Mouse (Mus musculus): Measurements from ENCODE around the gene Gm28043. TPM values are rescaled to one million over a fixed set of nuclear protein-coding genes. Genes with fewer than 3 reads are reported as not detected.

The Gm28043 gene
- 8.6 and 10.2 TPM in 2 replicates for total RNA-seq (2012; rRNA removed)

- Histone ChIP-seq H3K27ac (ENCODE audit: insufficient read depth, low read depth, low read length, poor library complexity, severe bottlenecking) (peak within 1 kb of the TSS; percentile 57), H3K9ac (ENCODE audit: insufficient read depth, low read depth, low read length, poor library complexity, severe bottlenecking) (peak within 1 kb of the TSS; percentile 95), H3K4me1 (ENCODE audit: control insufficient read depth in 2 of 2, insufficient read depth in 2 of 2, low read length in 2 of 2, poor library complexity in 1 of 2) (peaks cover 3 to 17% of the 10 kb centered on the region in 2 experiments; a peak in 3 of 4 replicates), H3K9me3 (ENCODE audit: control insufficient read depth, insufficient read depth, low read depth, low read length) (no peaks in the 10 kb centered on the region), H3K36me3 (ENCODE audit: control insufficient read depth, insufficient read depth, low read length, poor library complexity, severe bottlenecking) (no peaks in the 10 kb centered on the region; the same call in 1 of the 2 replicates), H3K4me3 (ENCODE audit: insufficient read depth in 1 of 2, low read depth in 1 of 2, low read length in 2 of 2, poor library complexity in 1 of 2, severe bottlenecking in 1 of 2) (peak within 1 kb of the TSS; percentile 78 to 88)
- in situ Hi-C loops (cut with MboI; ENCODE audit: low sequenced_read_pairs in 2 of 2, unreplicated experiment in 2 of 2) = no loop called here
- peak; percentile 89 for DNase-seq (ENCODE audit: low read depth, low spot score)
- no peak for TF ChIP-seq ZNF384 (IDR thresholded peaks at IDR 0.05; ENCODE audit: low read depth, low read length)
- no peak for TF ChIP-seq MAFK (IDR thresholded peaks at IDR 0.05; ENCODE audit: insufficient read depth, low read depth, low read length)
- no peak for TF ChIP-seq ZC3H11A (IDR thresholded peaks at IDR 0.05; ENCODE audit: borderline replicate concordance, low read depth, low read length)
- no peak for TF ChIP-seq HCFC1 (IDR thresholded peaks at IDR 0.05; ENCODE audit: borderline replicate concordance, insufficient read depth, low read length)
- TF ChIP-seq CHD2 (IDR thresholded peaks at IDR 0.05; ENCODE audit: low read depth, low read length) = no peak
Measured at GRCm38 (mm10) chr17:29614115-29615023, at the start of gene Gm28043, which contains the start of gene Rnf8. Gene Gm28043, plus strand, starts transcription at chr17:29614876. Gene Rnf8, plus strand, starts transcription at chr17:29614790.

GRCm38 (mm10) chr17:29565521-29565920, 49.2 kb upstream of the Gm28043 start:
- in situ Hi-C loops (cut with MboI; ENCODE audit: low sequenced_read_pairs in 2 of 2, unreplicated experiment in 2 of 2) = no loop called here
- H3K4me3 ChIP-seq (ENCODE audit: insufficient read depth in 1 of 2, low read depth in 1 of 2, low read length in 2 of 2, poor library complexity in 1 of 2, severe bottlenecking in 1 of 2) = no peak overlapping the region
- TF ChIP-seq ZNF384 (IDR thresholded peaks at IDR 0.05; ENCODE audit: low read depth, low read length) = no peak
- no peak for TF ChIP-seq HCFC1 (IDR thresholded peaks at IDR 0.05; ENCODE audit: borderline replicate concordance, insufficient read depth, low read length)
- no peak for TF ChIP-seq MAFK (IDR thresholded peaks at IDR 0.05; ENCODE audit: insufficient read depth, low read depth, low read length)
- TF ChIP-seq ZC3H11A (IDR thresholded peaks at IDR 0.05; ENCODE audit: borderline replicate concordance, low read depth, low read length) = no peak
- TF ChIP-seq CHD2 (IDR thresholded peaks at IDR 0.05; ENCODE audit: low read depth, low read length) = no peak
- H3K36me3 ChIP-seq (ENCODE audit: control insufficient read depth, insufficient read depth, low read length, poor library complexity, severe bottlenecking) = peaks cover 10% of the 10 kb centered on the region; the same call in 1 of the 2 replicates
- H3K9ac ChIP-seq (ENCODE audit: insufficient read depth, low read depth, low read length, poor library complexity, severe bottlenecking) = no peak overlapping the region
- peaks cover 0 to 5% of the 10 kb centered on the region in 2 experiments; a peak in 1 of 4 replicates for H3K4me1 ChIP-seq (ENCODE audit: control insufficient read depth in 2 of 2, insufficient read depth in 2 of 2, low read length in 2 of 2, poor library complexity in 1 of 2)
- no peak for DNase-seq (ENCODE audit: low read depth, low spot score)
- no peaks in the 10 kb centered on the region for H3K9me3 ChIP-seq (ENCODE audit: control insufficient read depth, insufficient read depth, low read depth, low read length)
- H3K27ac ChIP-seq (ENCODE audit: insufficient read depth, low read depth, low read length, poor library complexity, severe bottlenecking) = no peak overlapping the region

- TF ChIP-seq ZNF384 (IDR thresholded peaks at IDR 0.05; ENCODE audit: low read depth, low read length) (no peak), ZC3H11A (IDR thresholded peaks at IDR 0.05; ENCODE audit: borderline replicate concordance, low read depth, low read length) (no peak), CHD2 (IDR thresholded peaks at IDR 0.05; ENCODE audit: low read depth, low read length) (no peak), HCFC1 (IDR thresholded peaks at IDR 0.05; ENCODE audit: borderline replicate concordance, insufficient read depth, low read length) (no peak), MAFK (IDR thresholded peaks at IDR 0.05; ENCODE audit: insufficient read depth, low read depth, low read length) (no peak)
- Histone ChIP-seq H3K9me3 (ENCODE audit: control insufficient read depth, insufficient read depth, low read depth, low read length) (no peaks in the 10 kb centered on the region), H3K4me1 (ENCODE audit: control insufficient read depth in 2 of 2, insufficient read depth in 2 of 2, low read length in 2 of 2, poor library complexity in 1 of 2) (peaks cover 0 to 3% of the 10 kb centered on the region in 2 experiments; a peak in 1 of 4 replicates), H3K36me3 (ENCODE audit: control insufficient read depth, insufficient read depth, low read length, poor library complexity, severe bottlenecking) (peaks cover 20% of the 10 kb centered on the region; the same call in 1 of the 2 replicates), H3K27ac (ENCODE audit: insufficient read depth, low read depth, low read length, poor library complexity, severe bottlenecking) (no peak overlapping the region), H3K4me3 (ENCODE audit: insufficient read depth in 1 of 2, low read depth in 1 of 2, low read length in 2 of 2, poor library complexity in 1 of 2, severe bottlenecking in 1 of 2) (no peak overlapping the region), H3K9ac (ENCODE audit: insufficient read depth, low read depth, low read length, poor library complexity, severe bottlenecking) (no peak overlapping the region)
- no peak for DNase-seq (ENCODE audit: low read depth, low spot score)
- in situ Hi-C loops (cut with MboI; ENCODE audit: low sequenced_read_pairs in 2 of 2, unreplicated experiment in 2 of 2) = no loop called here
Measured at GRCm38 (mm10) chr17:29568435-29568834, 46.2 kb upstream of the Gm28043 start.

- peaks cover 20% of the 10 kb centered on the region; the same call in 1 of the 2 replicates for H3K36me3 ChIP-seq (ENCODE audit: control insufficient read depth, insufficient read depth, low read length, poor library complexity, severe bottlenecking)
- peaks cover 0 to 3% of the 10 kb centered on the region in 2 experiments; a peak in 1 of 4 replicates for H3K4me1 ChIP-seq (ENCODE audit: control insufficient read depth in 2 of 2, insufficient read depth in 2 of 2, low read length in 2 of 2, poor library complexity in 1 of 2)
- in situ Hi-C loops (cut with MboI; ENCODE audit: low sequenced_read_pairs in 2 of 2, unreplicated experiment in 2 of 2) = no loop called here
- TF ChIP-seq HCFC1 (IDR thresholded peaks at IDR 0.05; ENCODE audit: borderline replicate concordance, insufficient read depth, low read length) (no peak), ZC3H11A (IDR thresholded peaks at IDR 0.05; ENCODE audit: borderline replicate concordance, low read depth, low read length) (no peak), MAFK (IDR thresholded peaks at IDR 0.05; ENCODE audit: insufficient read depth, low read depth, low read length) (no peak), CHD2 (IDR thresholded peaks at IDR 0.05; ENCODE audit: low read depth, low read length) (no peak), ZNF384 (IDR thresholded peaks at IDR 0.05; ENCODE audit: low read depth, low read length) (no peak)
- H3K9me3 ChIP-seq (ENCODE audit: control insufficient read depth, insufficient read depth, low read depth, low read length) = no peaks in the 10 kb centered on the region
- no peak overlapping the region for H3K9ac ChIP-seq (ENCODE audit: insufficient read depth, low read depth, low read length, poor library complexity, severe bottlenecking)
- no peak for DNase-seq (ENCODE audit: low read depth, low spot score)
- no peak overlapping the region for H3K27ac ChIP-seq (ENCODE audit: insufficient read depth, low read depth, low read length, poor library complexity, severe bottlenecking)
- H3K4me3 ChIP-seq (ENCODE audit: insufficient read depth in 1 of 2, low read depth in 1 of 2, low read length in 2 of 2, poor library complexity in 1 of 2, severe bottlenecking in 1 of 2) = no peak overlapping the region
Measured at GRCm38 (mm10) chr17:29569831-29570230, 44.8 kb upstream of the Gm28043 start.
